Comparison of ENCODE assay signal across 23 mouse cellular contexts in genomic region chr4:12736411-12736810, GRCm38 (mm10).
DNase-seq lines count a peak whose midpoint lies in the region; ATAC-seq lines count a peak whose summit lies in the region.
"Had no signal": no experiment of that assay in that cellular context is flagged by ENCODE, and none has a peak within 500 bp of the region (broad histone marks: within the 10 kb centered on the region; RNA-seq: fewer than 3 reads in every experiment).

No protein-coding gene starts in this region.

- DNase-seq in cerebellum, postnatal 14 days: peak; percentile 30 to 57
- DNase-seq in cerebellum, adult 11-12 months: no peak
- peak; percentile 10 for DNase-seq in kidney, postnatal 10 days
- DNase-seq in Muller cell, postnatal 12 days (ENCODE audit: inconsistent ontology term): peak; percentile 51
- no peak for DNase-seq in neural tube, embryonic 10.5 days (ENCODE audit: extremely low spot score, low spot score)
- DNase-seq: adrenal gland, postnatal 10 days; adrenal gland, postnatal 36 days; B cell, adult 2 months; cerebellum, adult 11 months; cerebellum, adult 8-10 months; forebrain, postnatal 0 days; gastrocnemius, adult 2 months; gastrocnemius, postnatal 14 days; heart, adult 11 months had no signal

- no peak overlapping the region for H3K27ac ChIP-seq in kidney, embryonic 16.5 days (ENCODE audit: low read length)
- H3K27ac ChIP-seq: embryonic facial prominence, embryonic 12.5 days; embryonic facial prominence, embryonic 15.5 days; gastrocnemius, adult 2 months; hindbrain, embryonic 12.5 days; hindbrain, embryonic 15.5 days had no signal

- WGBS in kidney, embryonic 16.5 days: 39% methylated on average over 3 of the region's 3 CpGs

- ATAC-seq in kidney, embryonic 16.5 days (ENCODE audit: low FRiP score, low TSS enrichment): no peak
- ATAC-seq: forebrain, embryonic 14.5 days; forebrain, postnatal 0 days had no signal

- H3K4me3 ChIP-seq in kidney, embryonic 16.5 days (ENCODE audit: low read length): no peak overlapping the region
- H3K4me3 ChIP-seq: embryonic facial prominence, embryonic 12.5 days; embryonic facial prominence, embryonic 15.5 days; gastrocnemius, adult 2 months; hindbrain, embryonic 12.5 days; hindbrain, embryonic 15.5 days had no signal

- H3K4me2 ChIP-seq in kidney, embryonic 16.5 days (replicated peaks; ENCODE audit: low read depth, low read length): no peak overlapping the region
- H3K4me2 ChIP-seq: embryonic facial prominence, embryonic 12.5 days; embryonic facial prominence, embryonic 15.5 days; heart, embryonic 11.5 days; hindbrain, embryonic 12.5 days; hindbrain, embryonic 15.5 days had no signal

- H3K27me3 ChIP-seq in kidney, embryonic 16.5 days (ENCODE audit: insufficient read depth, low read length): no peaks in the 10 kb centered on the region
- H3K27me3 ChIP-seq: CH12.LX; embryonic facial prominence, embryonic 12.5 days; embryonic facial prominence, embryonic 15.5 days; hindbrain, embryonic 12.5 days; hindbrain, embryonic 15.5 days had no signal

- H3K36me3 ChIP-seq in kidney, embryonic 16.5 days (ENCODE audit: insufficient read depth, low read length): no peaks in the 10 kb centered on the region
- H3K36me3 ChIP-seq: embryonic facial prominence, embryonic 12.5 days; embryonic facial prominence, embryonic 15.5 days; G1E; hindbrain, embryonic 12.5 days; hindbrain, embryonic 15.5 days had no signal

- no peaks in the 10 kb centered on the region for H3K9me3 ChIP-seq in kidney, embryonic 16.5 days (ENCODE audit: low read length)
- H3K9me3 ChIP-seq: embryonic facial prominence, embryonic 12.5 days; embryonic facial prominence, embryonic 15.5 days; G1E; hindbrain, embryonic 12.5 days; hindbrain, embryonic 15.5 days had no signal

- no peaks in the 10 kb centered on the region for H3K4me1 ChIP-seq in kidney, embryonic 16.5 days (ENCODE audit: insufficient read depth, low read length)
- H3K4me1 ChIP-seq: embryonic facial prominence, embryonic 12.5 days; embryonic facial prominence, embryonic 15.5 days; hindbrain, embryonic 12.5 days; hindbrain, embryonic 15.5 days had no signal

- H3K9ac ChIP-seq in kidney, embryonic 16.5 days (replicated peaks; ENCODE audit: low read length): no peak overlapping the region
- H3K9ac ChIP-seq: embryonic facial prominence, embryonic 12.5 days; embryonic facial prominence, embryonic 15.5 days; forebrain, postnatal 0 days; hindbrain, embryonic 12.5 days; hindbrain, embryonic 15.5 days had no signal

Comparison
In these comparisons a context has a peak if more than half of its experiments do, and no peak if none do; other contexts are left out.
1. DNase-seq: peak in cerebellum, postnatal 14 days (2 of 2), kidney, postnatal 10 days (single experiment) and Muller cell, postnatal 12 days (single experiment); none in cerebellum, adult 11-12 months (single experiment) and neural tube, embryonic 10.5 days (single experiment).